Mouse (Mus musculus) heart, embryonic 11.5 days (tissue): ENCODE measurements at regions not wholly inside any gene's neighbourhood (a gene's known extent, or its start where the extent isn't known, plus 50 kb on each side); places are given as distances from the start of the nearest gene placed in this dataset.

Source experiments
- ATAC-seq: fragments of 200-750 bp; cut with Nextera tagmentation; replicated peaks from 2 replicates; pipeline ENCODE4 v1.8.0; 2017; ENCODE audit warnings: moderate library complexity; ENCODE audit not compliant: insufficient number of reproducible peaks, low FRiP score, low TSS enrichment
- H3K27ac ChIP-seq: fragments of 300-500 bp; sonication (generic); 2 replicates; pipeline ENCODE4 v1.5.1; 2014; ENCODE audit warnings: mild to moderate bottlenecking, low read depth, low read length
- H3K27me3 ChIP-seq: fragments of 300-500 bp; sonication (generic); 2 replicates; pipeline ENCODE4 v1.6.1; 2014; ENCODE audit warnings: mild to moderate bottlenecking, low read length, mixed read lengths; ENCODE audit not compliant: control insufficient read depth, insufficient read depth
- H3K36me3 ChIP-seq: fragments of 300-500 bp; sonication (generic); 2 replicates; pipeline ENCODE4 v1.6.1; 2014; ENCODE audit warnings: mild to moderate bottlenecking, low read length, moderate library complexity, mixed read lengths; ENCODE audit not compliant: control insufficient read depth, insufficient read depth
- H3K4me1 ChIP-seq: fragments of 300-500 bp; sonication (generic); 2 replicates; pipeline ENCODE4 v1.6.1; 2014; ENCODE audit warnings: low read length; ENCODE audit not compliant: control insufficient read depth, insufficient read depth
- H3K4me2 ChIP-seq: fragments of 300-500 bp; sonication (generic); 2 replicates; pipeline ENCODE4 v1.6.1; 2014; ENCODE audit warnings: mild to moderate bottlenecking, moderate library complexity
- H3K4me3 ChIP-seq: fragments of 300-500 bp; sonication (generic); 2 replicates; pipeline ENCODE4 v1.5.1; 2014; ENCODE audit warnings: low read depth, low read length
- H3K9ac ChIP-seq: fragments of 300-500 bp; sonication (generic); 2 replicates; pipeline ENCODE4 v1.6.1; 2014; ENCODE audit warnings: mild to moderate bottlenecking, low read depth, low read length, moderate library complexity
- H3K9me3 ChIP-seq: fragments of 300-500 bp; sonication (generic); replicated peaks from 2 replicates; pipeline ENCODE4 v1.6.1; 2016; ENCODE audit warnings: low read length; ENCODE audit not compliant: control insufficient read depth
- WGBS: fragments of 180-500 bp; shearing (Covaris S2); extraction: QIAGEN DNeasy Blood & Tissue Kit; methylation state at CpG from one replicate; pipeline ENCODE4 v1.1.7; 2014; ENCODE audit not compliant: insufficient replicate concordance; 5-methylcytosine and 5-hydroxymethylcytosine counted together

DNA sequence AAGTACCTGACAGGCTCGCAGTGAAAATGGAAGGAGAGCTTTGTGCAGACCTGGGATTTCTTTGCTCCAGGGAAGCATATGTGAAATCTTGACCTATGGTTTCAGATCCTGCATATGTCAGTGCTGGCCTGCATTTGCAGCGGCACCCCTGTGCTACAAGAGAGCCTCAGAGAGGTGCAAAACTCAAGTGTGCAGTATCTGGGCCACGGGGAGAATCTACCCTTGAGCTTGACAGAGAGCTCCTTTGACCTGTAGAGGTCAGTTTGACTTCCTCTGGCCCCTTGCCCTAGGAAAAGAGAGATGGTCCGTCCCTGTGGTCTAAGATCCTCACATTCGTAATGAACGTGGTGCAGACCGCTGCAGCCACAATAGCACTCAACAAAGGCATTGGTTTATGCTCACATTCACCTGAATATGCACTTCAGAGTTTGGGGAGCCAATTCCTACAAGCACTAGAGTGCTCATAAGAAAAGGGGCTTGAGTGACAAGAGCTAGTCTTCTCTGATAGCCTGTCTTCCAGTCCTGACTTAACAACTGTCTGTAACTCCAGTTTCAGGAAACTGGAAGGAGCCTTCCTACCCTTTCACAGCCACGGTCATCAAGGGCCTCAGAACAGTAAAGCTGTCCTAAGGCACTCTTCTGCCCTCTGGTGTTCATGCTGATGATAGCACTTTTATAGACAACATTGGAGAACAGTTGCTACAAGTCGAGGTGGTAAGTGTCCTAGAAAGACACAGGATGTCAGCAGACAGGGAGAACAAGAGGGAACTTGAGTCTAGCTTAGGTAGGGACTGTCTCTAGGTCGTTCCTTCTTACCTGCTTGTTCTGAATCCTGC, 200.0 kb upstream of the Apob start:
- H3K27ac ChIP-seq = no peak overlapping the region
- 46% methylated on average over 10 of the region's 10 CpGs for WGBS
- H3K27me3 ChIP-seq = no peaks in the 10 kb centered on the region
- ATAC-seq = no peak
- H3K36me3 ChIP-seq = no peaks in the 10 kb centered on the region
- no peak overlapping the region for H3K9ac ChIP-seq
- peak overlapping the region; percentile 27; the same call in 1 of the 2 replicates for H3K4me2 ChIP-seq
- H3K4me1 ChIP-seq = 0 out of 2 replicates have a peak, but pooled peaks cover 4% of the 10 kb centered on the region
- no peaks in the 10 kb centered on the region for H3K9me3 ChIP-seq
- H3K4me3 ChIP-seq = no peak overlapping the region

- Histone ChIP-seq H3K4me1 (0 out of 2 replicates have a peak, but pooled peaks cover 4% of the 10 kb centered on the region), H3K36me3 (no peaks in the 10 kb centered on the region), H3K9me3 (no peaks in the 10 kb centered on the region), H3K4me2 (peak overlapping the region; percentile 27; the same call in 1 of the 2 replicates), H3K9ac (no peak overlapping the region), H3K4me3 (no peak overlapping the region), H3K27ac (no peak overlapping the region), H3K27me3 (no peaks in the 10 kb centered on the region)
- ATAC-seq = no peak
- 38% methylated on average over 6 of the region's 6 CpGs for WGBS
Measured at GRCm38 (mm10) chr12:7778056-7778440, 199.4 kb upstream of the Apob start.

- no peak overlapping the region for H3K4me2 ChIP-seq
- H3K9me3 ChIP-seq = no peaks in the 10 kb centered on the region
- 76% methylated on average over 5 of the region's 5 CpGs for WGBS
- H3K4me3 ChIP-seq = no peak overlapping the region
- H3K4me1 ChIP-seq = no peaks in the 10 kb centered on the region
- H3K27me3 ChIP-seq = no peaks in the 10 kb centered on the region
- ATAC-seq = no peak
- no peak overlapping the region for H3K27ac ChIP-seq
- H3K9ac ChIP-seq = no peak overlapping the region
- H3K36me3 ChIP-seq = no peaks in the 10 kb centered on the region
Measured at GRCm38 (mm10) chr12:7816616-7817015, 160.8 kb upstream of the Apob start.

GRCm38 (mm10) chr12:7820006-7820704, 157.3 kb upstream of the Apob start:
- Histone ChIP-seq H3K27ac (no peak overlapping the region), H3K4me1 (no peaks in the 10 kb centered on the region), H3K36me3 (no peaks in the 10 kb centered on the region), H3K27me3 (no peaks in the 10 kb centered on the region), H3K9me3 (no peaks in the 10 kb centered on the region), H3K4me3 (no peak overlapping the region), H3K4me2 (no peak overlapping the region), H3K9ac (no peak overlapping the region)
- no peak for ATAC-seq
- 76% methylated on average over 4 of the region's 4 CpGs for WGBS

DNA sequence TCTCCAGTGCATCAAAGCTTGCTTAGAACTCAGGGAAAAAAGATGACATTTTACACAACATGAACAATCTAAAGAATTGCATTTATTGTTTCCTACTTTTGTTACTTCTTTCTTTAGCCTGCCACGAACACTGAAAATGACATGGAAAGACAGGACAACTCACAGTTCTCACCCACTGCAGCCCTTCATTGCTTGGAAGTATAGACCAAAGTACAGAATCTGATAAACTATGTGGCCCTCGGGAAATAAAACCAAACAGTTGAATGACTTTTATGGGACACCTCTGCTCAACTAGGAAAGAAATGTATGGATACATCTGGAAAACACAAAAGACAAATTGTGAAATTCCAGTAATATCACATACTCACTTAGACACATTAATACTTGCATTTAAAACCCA, 156.7 kb upstream of the Apob start:
- no peaks in the 10 kb centered on the region for H3K9me3 ChIP-seq
- H3K4me2 ChIP-seq = no peak overlapping the region
- no peaks in the 10 kb centered on the region for H3K36me3 ChIP-seq
- no peaks in the 10 kb centered on the region for H3K4me1 ChIP-seq
- no peak overlapping the region for H3K27ac ChIP-seq
- H3K9ac ChIP-seq = no peak overlapping the region
- H3K27me3 ChIP-seq = no peaks in the 10 kb centered on the region
- no peak overlapping the region for H3K4me3 ChIP-seq
- WGBS = 75% methylated on average over 2 of the region's 2 CpGs
- no peak for ATAC-seq

- H3K36me3 ChIP-seq = no peaks in the 10 kb centered on the region
- no peaks in the 10 kb centered on the region for H3K4me1 ChIP-seq
- no peaks in the 10 kb centered on the region for H3K9me3 ChIP-seq
- no peak overlapping the region for H3K27ac ChIP-seq
- no peak for ATAC-seq
- no peak overlapping the region for H3K4me2 ChIP-seq
- no peak overlapping the region for H3K4me3 ChIP-seq
- no peak overlapping the region for H3K9ac ChIP-seq
- 67% methylated on average over 3 of the region's 3 CpGs for WGBS
- no peaks in the 10 kb centered on the region for H3K27me3 ChIP-seq
Measured at GRCm38 (mm10) chr12:7835731-7836130, 141.7 kb upstream of the Apob start.

- WGBS = 72% methylated on average over 2 of the region's 2 CpGs
- H3K27ac ChIP-seq = no peak overlapping the region
- no peaks in the 10 kb centered on the region for H3K27me3 ChIP-seq
- ATAC-seq = no peak
- no peaks in the 10 kb centered on the region for H3K4me1 ChIP-seq
- no peak overlapping the region for H3K9ac ChIP-seq
- H3K4me2 ChIP-seq = no peak overlapping the region
- H3K36me3 ChIP-seq = no peaks in the 10 kb centered on the region
- no peaks in the 10 kb centered on the region for H3K9me3 ChIP-seq
- no peak overlapping the region for H3K4me3 ChIP-seq
Measured at GRCm38 (mm10) chr12:7853876-7854275, 123.6 kb upstream of the Apob start.

DNA sequence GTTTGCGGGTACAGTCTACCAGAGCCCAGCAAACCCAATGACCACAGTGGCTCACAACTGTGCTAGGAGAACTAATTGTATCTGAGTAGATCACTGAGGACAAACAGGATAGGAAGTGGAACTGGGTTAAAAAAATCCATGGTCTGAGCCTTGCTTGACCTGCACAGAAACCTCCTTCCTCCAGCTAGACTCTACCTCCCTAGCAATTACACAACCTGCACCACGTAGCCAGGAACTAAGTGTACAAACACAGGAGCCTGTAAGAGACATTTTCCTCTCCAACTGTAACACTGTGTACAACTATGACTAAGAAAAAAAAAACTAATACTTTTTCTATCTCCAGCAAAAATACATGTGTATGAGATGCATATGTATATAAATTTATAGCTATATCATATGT, 121.8 kb upstream of the Apob start:
- H3K27ac ChIP-seq = no peak overlapping the region
- H3K9me3 ChIP-seq = no peaks in the 10 kb centered on the region
- no peaks in the 10 kb centered on the region for H3K36me3 ChIP-seq
- no peaks in the 10 kb centered on the region for H3K4me1 ChIP-seq
- 82% methylated on average over 2 of the region's 2 CpGs for WGBS
- no peaks in the 10 kb centered on the region for H3K27me3 ChIP-seq
- H3K9ac ChIP-seq = no peak overlapping the region
- H3K4me2 ChIP-seq = no peak overlapping the region
- ATAC-seq = no peak
- no peak overlapping the region for H3K4me3 ChIP-seq
